Mouse (Mus musculus) spleen, adult 2 months (tissue): Measurements from ENCODE around the gene Gm9745.

Experiments used
- CTCF ChIP-seq: fragments of 200-500 bp; IDR thresholded peaks from 2 replicates; pipeline ENCODE4 v1.5.1; 2011; ENCODE audit warnings: mild to moderate bottlenecking, inconsistent platforms; ENCODE audit not compliant: insufficient read depth, insufficient read length, insufficient replicate concordance; ENCODE audit errors: extremely low read depth
- POLR2A ChIP-seq: fragments of 200-500 bp; IDR thresholded peaks from 2 replicates; pipeline ENCODE4 v1.6.1; 2011; ENCODE audit warnings: low read depth, low read length, inconsistent platforms

DNA sequence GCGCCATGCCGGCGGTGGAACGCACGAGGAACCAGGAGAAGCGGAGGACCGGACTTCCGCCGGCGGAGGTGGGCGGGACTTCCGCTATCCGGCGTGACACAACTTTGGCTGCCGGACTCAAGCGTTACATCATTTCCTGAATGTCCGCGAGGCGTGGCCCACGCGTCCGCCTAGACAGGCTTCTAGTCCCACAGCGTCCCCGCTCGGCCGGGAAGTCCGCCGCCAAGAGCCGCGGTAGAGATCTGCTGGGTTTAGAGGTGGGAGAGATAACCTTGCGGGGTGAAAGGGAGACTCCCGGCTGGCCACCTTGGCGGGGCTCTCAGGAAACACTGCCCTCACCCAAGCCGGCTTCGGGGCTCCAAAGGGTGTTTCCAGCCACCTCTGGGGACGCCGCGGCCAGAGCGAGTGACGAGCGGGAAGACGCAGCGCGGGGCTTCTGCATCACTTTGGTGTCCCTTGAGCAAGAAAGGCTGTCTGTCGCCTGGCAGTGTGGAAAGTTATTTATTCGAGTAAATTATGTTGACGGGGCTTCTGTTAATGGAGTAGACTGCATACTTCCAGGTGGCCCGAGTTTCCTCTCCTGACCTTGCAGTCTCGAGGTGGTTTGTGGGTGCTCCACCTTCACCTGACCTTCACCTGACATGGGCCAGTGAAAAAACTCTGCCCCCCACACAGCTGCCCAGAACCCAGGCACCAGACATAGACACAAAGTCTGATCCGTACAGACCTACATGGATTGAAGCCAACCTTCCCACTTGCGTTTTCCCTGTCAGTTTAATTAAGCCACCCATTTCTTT lies 48.2 kb upstream of the Gm9745 start, which contains the start of gene Gtpbp4:
- TF ChIP-seq CTCF (peak; percentile 54; the same call in 1 of the 2 replicates), POLR2A (peak; percentile 34; the same call in 1 of the 2 replicates)
